Mouse (Mus musculus) cortical plate, adult 2 months (tissue): Measurements from ENCODE around the gene Arhgef7.

ENCODE experiments used
- CTCF ChIP-seq: fragments of 200-500 bp; IDR thresholded peaks from 2 replicates; pipeline ENCODE4 v1.5.1; 2011; ENCODE audit warnings: mild to moderate bottlenecking, control low read depth, low read length; ENCODE audit not compliant: insufficient read depth; ENCODE audit errors: extremely low read depth
- POLR2A ChIP-seq: fragments of 200-500 bp; IDR thresholded peaks from 2 replicates; pipeline ENCODE4 v1.6.1; 2011; ENCODE audit warnings: mild to moderate bottlenecking, low read length, control low read depth; ENCODE audit not compliant: insufficient read depth; ENCODE audit errors: extremely low read depth

- TF ChIP-seq CTCF, result no peak
- TF ChIP-seq POLR2A, result no peak
Observed at GRCm38 (mm10) chr8:11743580-11743979, 16.1 kb downstream of the Arhgef7 start.
